Mouse (Mus musculus): ENCODE results near the gene Gm17622. TPM values are rescaled to one million over a fixed set of nuclear protein-coding genes. Genes with fewer than 3 reads are reported as not detected.

Gm17622 gene
- polyA plus RNA-seq, 1 experiment from 2014 or later, result not detected

- no peaks in the 10 kb centered on the region for H3K36me3 ChIP-seq
- no peaks in the 10 kb centered on the region; the same call in 1 of the 2 replicates for H3K4me1 ChIP-seq
- H3K9me3 ChIP-seq (replicated peaks), result no peaks in the 10 kb centered on the region
- H3K4me3 ChIP-seq (replicated peaks), result no peak overlapping the region
- ATAC-seq (ENCODE audit: low FRiP score), result no peak
- no peaks in the 10 kb centered on the region for H3K27me3 ChIP-seq (replicated peaks)
- no peak overlapping the region for H3K27ac ChIP-seq (replicated peaks)
- no peak overlapping the region for H3K9ac ChIP-seq (replicated peaks)
- no peak overlapping the region for H3K4me2 ChIP-seq
- WGBS, result 86% methylated on average over 5 of the region's 5 CpGs
These were observed 46.5 kb downstream of the Gm17622 start for GRCm38 (mm10) chr13:96536821-96537572.

DNA sequence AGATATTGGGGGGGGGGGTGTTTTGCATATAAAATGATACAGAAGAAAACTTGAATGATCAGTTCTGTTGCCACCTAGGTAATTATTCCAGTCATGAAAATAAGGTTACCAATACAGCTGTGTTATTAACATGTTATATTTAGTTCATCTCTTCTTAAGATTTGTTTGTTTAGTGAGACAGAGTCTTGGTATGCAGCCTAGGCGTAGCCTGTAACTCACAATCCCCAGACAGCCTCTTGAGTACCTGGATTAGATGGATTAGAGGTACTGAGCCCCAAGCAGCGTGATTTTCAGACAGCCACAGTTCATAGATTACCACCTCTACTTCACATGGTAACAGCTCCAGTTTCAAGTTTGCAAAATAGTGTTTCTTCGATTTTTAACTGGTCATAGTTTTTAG is 47.6 kb downstream of the Gm17622 start:
- Histone ChIP-seq H3K36me3 (no peaks in the 10 kb centered on the region), H3K27ac (replicated peaks) (no peak overlapping the region), H3K9ac (replicated peaks) (no peak overlapping the region), H3K4me1 (no peaks in the 10 kb centered on the region; the same call in 1 of the 2 replicates), H3K27me3 (replicated peaks) (no peaks in the 10 kb centered on the region), H3K4me3 (replicated peaks) (no peak overlapping the region), H3K4me2 (no peak overlapping the region), H3K9me3 (replicated peaks) (no peaks in the 10 kb centered on the region)
- no peak for ATAC-seq (ENCODE audit: low FRiP score)
- WGBS, result 93% methylated on average over 3 of the region's 3 CpGs

Other genes starting within 250 kb of the Gm17622 start
- 18.4 and 21.1 TPM in 2 replicates for gene Poc5, start 102.4 kb upstream of the Gm17622 start, polyA plus RNA-seq (2015; fragmentation: Nextera tagmentation; extraction: Ambion mirVana)
- not detected in 2 replicates for gene Ankdd1b, start 19.5 kb upstream of the Gm17622 start, polyA plus RNA-seq (2015; fragmentation: Nextera tagmentation; extraction: Ambion mirVana)
- 7.2 and 8.9 TPM in 2 replicates for gene Polk, start 51.8 kb downstream of the Gm17622 start, polyA plus RNA-seq (2015; fragmentation: Nextera tagmentation; extraction: Ambion mirVana)
- gene Col4a3bp, start 51.9 kb downstream of the Gm17622 start, polyA plus RNA-seq (2015; fragmentation: Nextera tagmentation; extraction: Ambion mirVana), result 9.0 and 10.0 TPM in 2 replicates
- gene Hmgcr, start 180.2 kb downstream of the Gm17622 start, polyA plus RNA-seq (2015; fragmentation: Nextera tagmentation; extraction: Ambion mirVana), result 136 and 156 TPM in 2 replicates